Mouse (Mus musculus): ENCODE measurements at regions not wholly inside any gene's neighbourhood (a gene's known extent, or its start where the extent isn't known, plus 50 kb on each side); places are given as distances from the start of the nearest gene placed in this dataset.

DNA sequence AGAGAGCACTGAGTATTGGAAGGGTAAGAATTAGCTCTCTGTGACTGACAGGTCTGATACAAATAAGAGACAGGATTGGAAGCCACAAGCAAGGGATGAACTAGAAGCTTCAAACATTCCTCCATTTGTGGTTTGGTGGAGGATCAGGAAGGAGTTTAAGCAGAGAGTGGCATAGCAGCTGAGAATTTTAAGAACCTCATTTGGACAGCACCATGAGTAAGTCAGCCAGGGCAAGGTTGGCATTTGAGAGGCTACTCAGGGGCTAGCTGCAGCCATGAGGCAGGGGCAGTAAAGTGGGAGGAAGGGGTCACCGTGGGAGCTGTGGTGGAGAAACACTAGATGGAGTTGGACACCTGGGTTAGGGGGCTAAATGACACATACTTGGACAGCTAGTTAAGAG, 56.2 kb upstream of the Kif2a start:
- H3K4me3 ChIP-seq (ENCODE audit: control insufficient read depth in 1 of 2, insufficient read depth in 1 of 2, low read depth in 2 of 2, low read length in 2 of 2) = no peak overlapping the region

DNA sequence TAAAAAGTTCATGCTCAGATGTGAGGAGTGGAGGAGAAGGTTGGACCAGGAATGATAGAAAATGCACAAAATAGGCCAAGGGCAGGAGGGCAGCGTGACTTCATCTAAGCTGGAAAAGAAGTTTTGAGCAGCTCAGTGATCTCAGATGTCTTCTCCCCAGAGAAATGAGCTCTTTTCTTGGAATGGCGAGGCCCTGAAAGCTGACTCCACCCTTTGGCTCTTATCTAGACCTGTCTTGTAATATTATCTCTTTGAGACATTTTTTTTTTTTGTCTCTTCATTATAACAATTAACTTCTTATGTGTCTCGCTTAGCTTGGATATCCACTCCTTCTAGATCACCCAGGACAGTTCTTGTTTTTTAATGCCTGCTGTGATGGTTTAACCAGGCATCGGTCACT, 53.0 kb upstream of the Kif2a start:
- TF ChIP-seq MAZ (IDR thresholded peaks at IDR 0.05; ENCODE audit: low read depth, low read length) (no peak), POLR2AphosphoS5 (IDR thresholded peaks at IDR 0.05; ENCODE audit: borderline replicate concordance, low read depth, low read length) (no peak), MEF2A (IDR thresholded peaks at IDR 0.05; ENCODE audit: extremely low read depth, insufficient replicate concordance, low read depth, low read length, poor library complexity, severe bottlenecking) (no peak), ZNF384 (IDR thresholded peaks at IDR 0.05; ENCODE audit: low read depth, low read length) (peak; percentile 89), NRF1 (IDR thresholded peaks at IDR 0.05; ENCODE audit: insufficient read depth, low read depth, low read length, poor library complexity, severe bottlenecking) (no peak), MYB (IDR thresholded peaks at IDR 0.05; ENCODE audit: low read depth, low read length) (no peak), HCFC1 (IDR thresholded peaks at IDR 0.05; ENCODE audit: low read depth, low read length) (no peak), USF1 (IDR thresholded peaks at IDR 0.05; ENCODE audit: low read depth, low read length) (no peak), JUND (IDR thresholded peaks at IDR 0.05; ENCODE audit: low read depth, low read length) (no peak), NELFE (IDR thresholded peaks at IDR 0.05; ENCODE audit: low read depth, low read length) (no peak), CHD1 (IDR thresholded peaks at IDR 0.05; ENCODE audit: low read depth, low read length) (no peak), SIN3A (IDR thresholded peaks at IDR 0.05; ENCODE audit: low read length) (0 out of 2 replicates have a peak, but pooled peaks have one; percentile 17), ZKSCAN1 (IDR thresholded peaks at IDR 0.05; ENCODE audit: low read depth, low read length) (no peak), GATA1 (IDR thresholded peaks at IDR 0.05; ENCODE audit: low read depth, low read length) (peak; percentile 72), TCF12 (IDR thresholded peaks at IDR 0.05; ENCODE audit: low read depth, low read length) (no peak), POLR2AphosphoS2 (IDR thresholded peaks at IDR 0.05; ENCODE audit: low read length) (no peak), EP300 (IDR thresholded peaks at IDR 0.05; ENCODE audit: low read depth in 1 of 2, low read length in 2 of 2) (peak; percentile 6 to 39; a peak in 2 of 4 replicates), MAX (IDR thresholded peaks at IDR 0.05; ENCODE audit: low read length) (no peak), USF2 (IDR thresholded peaks at IDR 0.05; ENCODE audit: borderline replicate concordance in 1 of 2, insufficient read depth in 1 of 2, low read depth in 1 of 2, low read length in 2 of 2) (no peak)
- peaks cover 11 to 12% of the 10 kb centered on the region in 2 experiments for H3K4me1 ChIP-seq (ENCODE audit: control insufficient read depth in 1 of 2, insufficient read depth in 2 of 2, low read length in 2 of 2)
- H3K9me3 ChIP-seq (replicated peaks; ENCODE audit: insufficient read depth, low read length) = no peaks in the 10 kb centered on the region
- H3K36me3 ChIP-seq (ENCODE audit: control insufficient read depth in 1 of 2, insufficient read depth in 2 of 2, low read length in 2 of 2) = peaks cover 0 to 12% of the 10 kb centered on the region in 2 experiments; a peak in 2 of 4 replicates
- no peak overlapping the region for H3K9ac ChIP-seq (ENCODE audit: control insufficient read depth, low read depth, low read length, poor library complexity, severe bottlenecking)
- H3K27me3 ChIP-seq (ENCODE audit: control insufficient read depth in 1 of 2, insufficient read depth in 2 of 2, low read length in 2 of 2) = no peaks in the 10 kb centered on the region
- H3K4me3 ChIP-seq (ENCODE audit: control insufficient read depth in 1 of 2, insufficient read depth in 1 of 2, low read depth in 2 of 2, low read length in 2 of 2) = no peak overlapping the region
- H3K27ac ChIP-seq (ENCODE audit: control insufficient read depth, low read depth, low read length) = no peak overlapping the region
- peak; percentile 24 for DNase-seq (ENCODE audit: low read depth, low spot score)
- H3K79me2 ChIP-seq (ENCODE audit: control insufficient read depth, insufficient read depth, low read length, poor library complexity) = no peaks in the 10 kb centered on the region

More for the DNA sequence above, 56.2 kb upstream of the Kif2a start:
- Histone ChIP-seq H3K27ac (ENCODE audit: control insufficient read depth, low read depth, low read length) (no peak overlapping the region), H3K79me2 (ENCODE audit: control insufficient read depth, insufficient read depth, low read length, poor library complexity) (no peaks in the 10 kb centered on the region), H3K36me3 (ENCODE audit: control insufficient read depth in 1 of 2, insufficient read depth in 2 of 2, low read length in 2 of 2) (peaks cover 0 to 12% of the 10 kb centered on the region in 2 experiments; a peak in 2 of 4 replicates), H3K27me3 (ENCODE audit: control insufficient read depth in 1 of 2, insufficient read depth in 2 of 2, low read length in 2 of 2) (no peaks in the 10 kb centered on the region), H3K9ac (ENCODE audit: control insufficient read depth, low read depth, low read length, poor library complexity, severe bottlenecking) (no peak overlapping the region), H3K4me1 (ENCODE audit: control insufficient read depth in 1 of 2, insufficient read depth in 2 of 2, low read length in 2 of 2) (peaks cover 11 to 12% of the 10 kb centered on the region in 2 experiments), H3K9me3 (replicated peaks; ENCODE audit: insufficient read depth, low read length) (no peaks in the 10 kb centered on the region)
- TF ChIP-seq POLR2A (IDR thresholded peaks at IDR 0.05; ENCODE audit: control insufficient read depth in 1 of 2, insufficient read depth in 1 of 2, low read depth in 1 of 2, low read length in 2 of 2, poor library complexity in 1 of 2) (no peak), ETS1 (IDR thresholded peaks at IDR 0.05; ENCODE audit: low read depth, low read length) (no peak), NRF1 (IDR thresholded peaks at IDR 0.05; ENCODE audit: insufficient read depth, low read depth, low read length, poor library complexity, severe bottlenecking) (no peak), RAD21 (IDR thresholded peaks at IDR 0.05; ENCODE audit: low read depth, low read length) (no peak), GATA1 (IDR thresholded peaks at IDR 0.05; ENCODE audit: low read depth, low read length) (no peak), JUND (IDR thresholded peaks at IDR 0.05; ENCODE audit: low read depth, low read length) (no peak), EP300 (IDR thresholded peaks at IDR 0.05; ENCODE audit: low read depth in 1 of 2, low read length in 2 of 2) (no peak), E2F4 (IDR thresholded peaks at IDR 0.05; ENCODE audit: borderline replicate concordance, low read depth, low read length) (no peak), CTCF (IDR thresholded peaks at IDR 0.05 in 2 of 3, conservative IDR thresholded peaks at IDR 0.05 in 1 of 3; ENCODE audit: control insufficient read depth in 1 of 3, insufficient read depth in 1 of 3, low read depth in 2 of 3, low read length in 3 of 3, poor library complexity in 1 of 3, severe bottlenecking in 1 of 3) (no peak), RCOR1 (IDR thresholded peaks at IDR 0.05; ENCODE audit: low read depth, low read length) (no peak), BHLHE40 (IDR thresholded peaks at IDR 0.05; ENCODE audit: borderline replicate concordance, low read depth, low read length) (no peak), MXI1 (IDR thresholded peaks at IDR 0.05; ENCODE audit: low read depth, low read length) (no peak), MAZ (IDR thresholded peaks at IDR 0.05; ENCODE audit: low read depth, low read length) (no peak), MYB (IDR thresholded peaks at IDR 0.05; ENCODE audit: low read depth, low read length) (no peak), USF1 (IDR thresholded peaks at IDR 0.05; ENCODE audit: low read depth, low read length) (no peak), KAT2A (conservative IDR thresholded peaks at IDR 0.05; ENCODE audit: low read depth, low read length) (no peak), UBTF (IDR thresholded peaks at IDR 0.05; ENCODE audit: borderline replicate concordance, insufficient read depth, low read depth, low read length) (no peak), POLR2AphosphoS5 (IDR thresholded peaks at IDR 0.05; ENCODE audit: borderline replicate concordance, low read depth, low read length) (no peak), USF2 (IDR thresholded peaks at IDR 0.05; ENCODE audit: borderline replicate concordance in 1 of 2, insufficient read depth in 1 of 2, low read depth in 1 of 2, low read length in 2 of 2) (no peak), TCF12 (IDR thresholded peaks at IDR 0.05; ENCODE audit: low read depth, low read length) (no peak)
- DNase-seq (ENCODE audit: low read depth, low spot score) = no peak
